Mouse (Mus musculus) ES-CJ7 (cell line): ENCODE results near the gene Shank2.

ENCODE experiments used
- DNase-seq: peaks from one replicate; pipeline ENCODE4 v3.0.0; 2011; ENCODE audit warnings: low read depth, low spot score

The Shank2 gene

DNA sequence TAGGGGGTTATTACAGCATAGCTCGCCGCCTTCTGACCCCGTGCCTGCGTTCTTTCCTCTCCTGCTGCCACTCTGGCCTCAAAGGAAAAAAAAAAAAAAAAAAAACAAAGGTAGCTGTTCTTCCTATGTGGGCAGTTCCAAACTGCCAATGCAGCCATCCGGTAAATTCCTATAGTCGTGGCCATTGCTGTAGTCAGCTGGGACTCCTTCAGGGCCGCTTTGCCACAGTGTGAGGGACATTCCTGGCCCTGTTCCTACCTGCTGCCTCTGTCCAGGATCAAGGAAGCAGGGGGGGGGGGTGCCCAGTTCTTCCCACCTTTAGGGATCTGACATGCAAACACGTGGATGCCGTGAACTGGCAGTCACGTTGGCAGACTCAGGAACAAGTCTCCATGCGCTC is 29.1 kb downstream of the Shank2 start:
- DNase-seq = no peak

DNA sequence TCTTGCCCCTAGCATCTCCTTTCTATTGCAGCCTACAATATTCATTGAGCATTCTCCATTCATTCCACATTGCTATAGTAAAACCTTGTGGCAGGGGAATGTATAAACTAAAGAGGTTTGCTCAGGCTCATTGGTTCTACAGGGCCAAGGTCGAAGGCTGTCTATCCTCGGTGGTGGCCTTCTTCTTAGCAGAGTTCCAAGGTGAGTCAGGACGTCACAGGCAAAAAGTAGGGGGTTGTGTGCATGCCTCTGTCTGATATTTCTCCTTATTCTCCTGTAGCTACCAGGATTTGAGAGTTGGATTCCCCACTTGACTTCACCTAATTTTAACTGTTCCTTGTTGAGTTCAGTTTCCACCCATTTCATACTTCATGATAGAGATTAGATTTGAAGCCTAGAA is 29.9 kb downstream of the Shank2 start:
- DNase-seq = no peak

DNA sequence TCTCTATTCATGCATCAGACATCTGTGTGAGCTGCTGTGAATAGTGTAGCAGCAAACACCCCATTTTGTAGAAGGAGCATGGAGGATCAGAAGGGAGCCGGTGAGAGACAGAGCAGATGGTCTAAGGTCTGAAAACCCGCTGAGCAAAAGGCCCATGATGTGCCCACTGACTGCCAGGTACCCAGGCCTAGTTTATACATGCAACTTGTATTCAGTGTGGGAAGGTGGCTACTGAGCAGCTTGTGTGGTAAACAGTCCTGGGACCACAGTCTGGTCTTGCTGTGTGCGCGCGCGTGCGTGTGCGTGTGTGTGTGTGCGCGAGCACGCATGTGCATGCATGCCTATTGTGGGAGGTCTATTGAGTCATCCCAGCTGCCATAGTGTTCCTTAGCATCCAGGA is 35.8 kb downstream of the Shank2 start:
- DNase-seq = no peak

DNA sequence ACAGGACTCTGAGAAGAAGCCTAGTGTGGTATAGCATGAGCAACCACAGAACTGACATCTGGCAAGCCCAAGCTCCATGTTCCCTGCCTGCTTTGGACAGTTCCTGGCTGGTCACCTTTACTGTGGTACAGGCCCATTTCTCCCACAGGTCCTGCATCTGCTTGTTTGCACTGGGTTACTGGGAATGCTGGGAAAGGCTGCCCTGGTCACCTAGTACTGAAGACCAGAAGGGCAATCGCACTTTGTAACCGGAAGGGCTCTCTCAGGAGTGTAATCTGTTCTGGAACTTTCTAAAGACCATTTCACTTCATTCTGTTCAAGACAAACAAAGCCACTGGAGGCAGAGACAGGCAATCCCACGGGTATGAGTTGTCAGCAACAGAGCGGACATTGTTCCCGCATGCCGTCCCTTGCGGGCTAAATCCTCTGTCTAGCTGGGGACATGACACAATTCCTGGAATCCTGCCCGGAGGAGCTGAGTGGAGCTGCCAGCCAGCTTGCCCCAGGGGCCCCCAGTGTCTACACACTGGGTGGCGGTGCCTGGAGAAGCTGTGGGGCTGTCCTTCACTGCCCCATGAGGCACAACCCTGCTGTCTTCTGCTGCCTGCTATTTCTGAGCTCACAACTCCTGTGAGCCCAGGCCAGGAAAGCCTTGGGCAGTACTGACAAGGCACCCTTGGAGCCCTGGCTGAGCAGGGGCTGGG is 36.4 kb downstream of the Shank2 start:
- no peak for DNase-seq

DNA sequence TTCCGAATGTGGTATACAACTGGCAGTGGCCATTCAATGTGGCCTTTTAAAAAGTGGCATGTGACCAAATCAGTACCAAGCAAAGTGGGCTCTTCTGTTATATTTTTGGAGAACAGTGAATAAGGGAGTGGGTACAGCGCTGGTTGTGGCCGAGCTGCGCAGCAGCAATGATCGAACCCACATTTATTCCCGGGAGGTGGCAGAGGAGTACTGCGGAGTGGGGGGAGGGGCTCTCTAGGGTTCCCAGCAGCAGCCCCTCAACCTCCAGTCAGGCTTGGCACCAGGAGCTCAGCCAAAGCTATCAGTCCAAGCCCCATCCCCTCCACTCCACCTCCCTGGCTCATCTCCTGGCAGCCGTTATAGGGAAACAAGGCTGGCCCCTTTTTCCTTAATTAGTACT is 37.0 kb downstream of the Shank2 start:
- no peak for DNase-seq

DNA sequence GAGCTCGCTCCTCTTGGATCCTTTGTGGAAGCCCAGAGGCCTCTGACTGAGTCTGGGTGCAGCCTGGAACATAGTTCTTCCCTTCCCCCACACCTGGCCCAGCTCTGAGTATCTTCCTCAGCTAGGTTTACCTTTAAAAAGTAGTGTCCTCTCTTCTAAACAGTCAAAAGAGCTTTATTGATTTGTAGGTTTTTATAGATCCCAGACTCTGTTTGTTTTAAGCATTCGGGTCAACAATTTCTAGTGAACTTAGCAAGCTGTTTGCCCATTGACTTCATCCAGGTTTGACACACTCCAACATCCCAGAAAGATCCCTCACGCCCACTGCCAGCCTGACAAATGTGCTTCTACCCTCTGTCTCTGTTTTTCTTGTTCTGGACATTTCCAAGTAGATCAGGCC is 38.6 kb downstream of the Shank2 start:
- DNase-seq = no peak

DNA sequence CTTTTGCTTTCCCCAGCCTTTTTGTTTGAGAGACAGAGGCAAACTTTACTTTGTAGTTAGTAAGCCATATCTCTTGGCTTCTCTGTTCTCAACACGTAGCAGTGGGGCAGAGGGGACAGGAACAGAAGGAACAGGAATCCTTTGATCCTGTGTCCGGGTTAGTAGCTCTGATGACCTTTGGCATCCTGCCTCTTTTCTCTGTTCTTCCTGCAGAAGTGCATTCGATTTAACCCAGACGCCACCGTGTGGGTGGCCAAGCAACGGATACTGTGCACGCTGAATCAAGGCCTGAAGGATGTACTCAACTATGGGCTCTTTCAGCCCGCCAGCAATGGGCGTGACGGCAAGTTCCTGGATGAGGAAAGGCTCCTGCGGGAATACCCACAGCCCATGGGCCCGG is 50.3 kb downstream of the Shank2 start:
- DNase-seq = peak; percentile 47

DNA sequence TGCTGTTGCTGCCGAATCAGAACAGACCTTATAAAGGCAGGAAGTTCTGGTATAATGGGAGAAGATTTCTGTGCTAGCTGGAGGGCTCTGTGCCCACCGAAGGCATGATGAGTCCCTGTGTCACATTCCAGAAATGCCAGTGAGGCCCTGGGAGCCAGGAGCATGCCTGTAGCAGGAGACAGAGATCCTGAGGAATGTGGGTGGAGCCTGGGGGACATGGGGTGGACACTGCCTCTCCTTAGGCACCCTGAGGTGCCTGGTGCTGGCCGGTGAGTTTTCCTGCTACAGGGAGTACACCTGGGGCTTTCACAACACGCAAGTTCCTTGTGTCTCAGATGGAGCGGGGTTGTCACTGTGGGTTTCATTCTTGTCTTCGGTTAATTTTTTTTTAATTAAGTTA is 53.5 kb downstream of the Shank2 start:
- DNase-seq = no peak

DNA sequence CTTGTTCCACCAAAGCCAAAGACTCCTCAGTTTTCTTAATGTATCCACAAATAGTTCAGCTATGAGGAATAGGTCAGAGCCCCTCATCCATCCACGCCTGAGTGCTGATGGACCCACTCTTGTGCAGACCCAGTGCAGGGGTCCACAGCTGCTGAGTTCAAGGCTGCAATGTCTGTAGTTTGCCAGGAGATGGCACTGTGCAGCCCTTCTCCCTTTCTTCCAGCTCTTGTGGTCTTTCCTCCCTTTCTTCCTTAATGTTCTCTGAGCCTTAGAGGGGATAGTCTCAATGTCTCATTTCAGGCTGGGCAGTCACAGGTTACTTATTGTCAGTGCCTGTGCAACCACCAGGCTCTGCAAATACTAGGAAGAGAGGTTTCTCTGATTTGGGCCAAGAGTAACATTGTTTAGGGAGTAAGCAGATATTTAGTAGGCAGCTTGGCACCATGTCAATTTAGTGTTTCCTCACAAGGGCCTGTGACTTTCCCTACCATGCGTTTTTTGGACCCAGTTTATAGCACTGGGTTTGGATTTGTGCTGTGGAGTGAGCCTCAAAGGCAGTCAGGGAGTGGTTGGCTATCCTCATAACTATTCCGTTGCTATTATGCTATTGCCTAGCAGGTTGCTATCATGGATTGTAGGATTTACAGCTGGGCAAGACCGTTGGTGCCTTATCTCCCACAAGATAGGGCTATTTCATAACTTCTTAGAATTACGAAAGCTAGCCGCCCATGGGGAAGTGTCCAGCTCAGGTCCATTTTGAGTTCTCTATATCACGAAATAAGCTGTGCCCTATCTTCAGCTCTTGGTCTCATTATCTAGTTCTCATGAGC is 54.2 kb downstream of the Shank2 start:
- peak; percentile 28 for DNase-seq

DNA sequence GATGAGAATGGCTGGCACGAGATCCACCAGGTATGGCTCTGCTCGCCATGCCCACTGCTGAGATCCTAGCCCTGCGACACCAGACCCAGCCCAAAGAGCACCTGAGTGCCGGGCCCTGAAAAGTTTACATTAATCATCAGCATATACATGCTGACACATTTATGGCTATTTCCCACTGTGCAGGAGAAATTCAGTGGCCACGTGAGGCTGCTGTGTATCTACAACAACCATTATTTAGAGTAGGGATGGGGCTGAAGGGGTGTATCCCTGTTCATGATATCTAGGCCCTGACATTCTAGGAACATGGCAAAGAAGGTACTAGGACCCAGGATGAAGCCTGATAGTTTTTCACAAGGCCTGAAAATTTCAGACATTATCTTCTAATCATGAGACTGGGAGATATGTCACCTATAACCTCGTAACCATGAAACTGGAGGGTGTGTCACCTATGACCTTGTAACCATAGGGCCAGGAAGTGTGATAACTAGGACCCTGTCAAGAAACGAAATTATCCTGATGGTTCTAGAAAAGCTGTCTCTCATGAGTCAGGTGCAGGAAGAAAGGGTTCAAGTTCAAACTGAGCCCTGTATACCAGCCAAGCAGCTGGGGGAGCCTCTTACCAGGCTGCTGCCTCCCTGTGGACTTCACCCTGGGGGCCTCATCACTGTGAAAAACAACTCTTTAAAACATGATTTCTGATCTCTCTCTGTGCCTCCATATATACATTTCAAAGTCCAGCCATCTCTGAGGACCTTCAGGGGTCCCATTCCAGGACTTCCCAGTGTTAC is 68.6 kb downstream of the Shank2 start:
- DNase-seq = no peak

DNA sequence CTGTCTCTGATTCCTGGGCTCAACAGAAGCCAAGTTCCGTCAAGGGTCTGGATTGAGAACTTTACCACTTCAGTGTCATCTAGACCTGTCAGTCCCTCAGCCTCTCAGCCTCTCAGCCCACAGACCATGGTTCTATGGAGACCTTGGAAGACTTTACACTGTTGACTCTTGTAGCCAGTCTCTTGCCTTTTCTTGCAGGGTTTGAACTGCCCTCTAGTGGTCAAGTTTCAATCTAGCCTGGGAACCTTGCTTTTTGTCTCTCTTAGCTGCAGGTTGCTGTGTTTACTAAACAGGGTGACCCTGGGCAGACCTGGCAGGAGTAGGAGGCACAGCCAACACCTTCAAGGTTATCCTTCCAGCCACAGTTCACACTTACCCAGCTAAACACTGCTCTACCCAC is 70.5 kb downstream of the Shank2 start:
- DNase-seq = peak; percentile 62

DNA sequence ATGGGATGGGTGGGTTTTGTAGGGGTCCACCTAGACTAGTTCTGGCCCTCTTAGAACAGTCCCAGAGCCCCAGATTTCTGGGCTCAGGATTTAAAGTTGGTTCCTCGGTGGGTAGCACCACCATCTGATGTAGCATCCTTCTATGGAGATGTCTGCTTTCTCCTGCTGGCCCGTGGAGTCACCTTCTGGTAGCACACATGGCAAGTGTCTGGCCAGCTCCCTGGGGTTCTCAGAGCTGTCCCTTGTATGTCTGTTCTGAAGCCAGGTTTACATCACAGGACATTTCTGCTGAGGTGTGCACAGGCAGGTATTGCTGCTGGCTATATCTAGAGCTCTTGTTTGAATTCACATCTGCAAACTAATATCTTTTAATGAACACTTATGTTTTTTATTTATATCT is 71.1 kb downstream of the Shank2 start:
- no peak for DNase-seq

DNA sequence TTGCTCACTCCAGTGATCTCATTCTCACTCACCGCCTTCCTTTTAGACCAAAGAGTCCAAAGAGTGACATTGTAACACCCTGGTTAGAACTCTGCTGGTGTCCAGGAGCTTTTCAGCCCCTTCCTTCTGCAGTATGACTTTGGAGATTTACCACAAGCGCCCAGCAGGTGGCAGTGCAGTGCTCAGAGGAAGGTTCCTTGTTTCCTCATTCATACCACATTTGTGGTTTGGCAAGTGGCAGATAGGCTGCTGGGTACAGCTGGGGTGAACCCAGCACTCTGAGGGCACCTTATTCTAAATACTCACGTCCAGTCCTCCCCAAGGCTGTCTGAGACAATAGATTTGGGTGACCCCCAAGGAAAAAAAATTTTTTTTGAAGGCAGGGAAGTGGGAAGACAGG is 73.0 kb downstream of the Shank2 start:
- DNase-seq = peak; percentile 64

DNA sequence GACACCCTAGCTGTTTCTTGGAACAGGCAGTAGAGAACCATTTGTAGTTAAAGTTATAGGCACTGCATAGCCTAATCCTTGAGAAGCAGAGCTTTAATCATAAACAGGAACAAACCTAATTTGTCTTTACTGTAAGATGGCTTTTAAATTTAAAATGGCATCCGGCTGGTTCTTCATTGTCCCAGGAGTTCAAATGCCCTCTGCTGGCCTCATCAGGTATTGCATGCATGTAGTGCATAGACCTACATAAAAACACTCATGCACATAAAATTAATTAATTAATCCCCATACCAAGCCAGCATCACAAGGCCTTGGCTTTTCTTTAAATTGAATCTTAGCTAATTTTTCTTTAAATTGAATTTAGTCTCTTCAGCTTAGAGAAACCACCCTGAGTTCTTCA is 76.9 kb downstream of the Shank2 start:
- DNase-seq = no peak

DNA sequence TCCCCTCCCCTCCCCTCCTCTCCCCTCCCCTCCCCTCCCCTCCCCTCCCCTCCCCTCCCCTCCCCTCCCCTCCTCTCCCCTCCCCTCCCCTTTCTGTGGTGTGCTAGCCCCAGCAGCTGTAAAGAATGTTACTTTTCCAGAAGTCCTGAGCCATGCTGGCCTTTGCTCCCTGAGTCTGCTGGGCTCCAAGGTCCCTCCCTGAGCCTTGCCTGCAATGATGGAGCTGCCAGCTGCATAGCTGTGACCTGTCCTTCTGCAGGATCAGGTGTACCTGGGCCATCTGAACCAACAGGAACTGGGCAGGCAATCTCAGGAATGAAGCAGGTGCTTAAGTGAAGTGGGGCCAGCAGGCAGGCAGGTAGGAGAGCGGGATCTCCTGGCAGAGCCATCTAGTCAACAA is 78.1 kb downstream of the Shank2 start:
- DNase-seq = no peak

DNA sequence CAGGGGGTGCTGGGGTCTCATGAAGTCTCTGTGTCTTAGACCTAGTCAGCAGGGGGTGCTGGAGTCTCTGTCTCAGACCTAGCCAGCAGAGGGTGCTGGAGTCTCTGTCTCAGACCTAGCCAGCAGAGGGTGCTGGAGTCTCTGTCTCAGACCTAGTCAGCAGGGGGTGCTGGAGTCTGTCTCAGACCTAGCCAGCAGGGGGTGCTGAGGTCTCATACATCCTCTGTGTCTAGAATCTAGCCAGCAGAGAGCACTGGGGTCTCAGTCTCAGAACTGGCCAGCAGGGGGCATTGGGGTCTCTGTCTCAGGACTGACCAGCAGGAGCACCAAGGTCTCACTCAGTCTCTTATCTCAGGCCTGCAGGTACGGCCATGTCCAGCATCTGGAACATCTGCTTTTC is 79.7 kb downstream of the Shank2 start:
- DNase-seq = peak; percentile 19

DNA sequence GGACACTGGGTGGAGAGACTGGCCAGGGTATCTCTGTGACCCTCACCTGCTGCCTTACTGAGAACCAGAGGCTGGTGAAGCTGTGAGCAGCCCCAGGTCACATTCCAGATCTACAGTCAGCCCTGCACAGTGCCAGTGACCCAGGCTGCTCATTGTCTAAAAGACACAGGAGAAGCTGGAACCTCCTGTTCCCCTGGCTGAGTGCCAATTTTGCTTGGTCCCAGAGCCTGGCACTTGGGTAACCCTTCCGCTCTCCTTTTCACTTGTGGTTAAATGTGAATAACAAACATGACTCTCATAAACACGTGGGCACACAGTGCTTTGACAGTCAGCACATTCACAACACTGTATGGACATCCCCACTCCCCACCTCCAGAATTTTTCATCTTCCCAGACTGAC is 80.2 kb downstream of the Shank2 start:
- no peak for DNase-seq

DNA sequence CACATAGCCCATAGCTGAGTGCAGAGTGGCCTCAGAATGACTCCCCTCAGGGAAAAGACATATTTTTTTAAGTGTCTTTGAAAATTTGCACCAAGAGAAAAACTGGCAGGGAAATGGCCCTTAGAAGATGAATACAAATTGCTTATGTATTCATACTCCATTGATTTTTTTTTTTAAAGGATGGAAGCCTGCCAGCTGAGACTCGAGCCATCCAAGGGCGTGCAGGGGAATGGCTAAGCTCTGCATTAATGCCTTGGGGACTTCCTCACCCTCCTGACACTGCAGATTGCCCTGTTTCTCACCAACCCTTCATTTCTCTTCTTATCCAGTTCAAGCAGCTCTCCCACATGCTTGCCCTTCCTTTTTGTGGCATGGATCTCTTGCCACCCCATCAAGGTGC is 85.5 kb downstream of the Shank2 start:
- DNase-seq = no peak

DNA sequence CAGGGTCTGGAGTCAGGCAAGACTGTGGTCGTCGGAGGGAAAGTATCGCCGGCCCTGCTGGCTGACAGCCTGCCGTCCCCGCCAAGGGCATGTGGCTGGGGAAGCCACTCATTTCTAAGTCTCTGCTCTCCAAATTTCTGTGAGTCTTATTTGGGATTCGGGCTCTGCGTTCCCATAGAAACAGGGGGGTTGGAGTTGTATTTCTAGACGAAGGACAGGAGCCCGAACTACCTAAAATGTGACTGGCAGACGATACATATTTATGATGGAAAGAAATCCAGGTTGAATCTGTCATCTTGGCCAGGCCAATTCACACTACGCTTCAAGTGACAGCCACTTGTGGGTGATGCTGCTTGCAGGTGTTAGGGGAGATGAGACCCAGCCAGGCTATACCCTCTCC is 92.4 kb downstream of the Shank2 start:
- DNase-seq = no peak

DNA sequence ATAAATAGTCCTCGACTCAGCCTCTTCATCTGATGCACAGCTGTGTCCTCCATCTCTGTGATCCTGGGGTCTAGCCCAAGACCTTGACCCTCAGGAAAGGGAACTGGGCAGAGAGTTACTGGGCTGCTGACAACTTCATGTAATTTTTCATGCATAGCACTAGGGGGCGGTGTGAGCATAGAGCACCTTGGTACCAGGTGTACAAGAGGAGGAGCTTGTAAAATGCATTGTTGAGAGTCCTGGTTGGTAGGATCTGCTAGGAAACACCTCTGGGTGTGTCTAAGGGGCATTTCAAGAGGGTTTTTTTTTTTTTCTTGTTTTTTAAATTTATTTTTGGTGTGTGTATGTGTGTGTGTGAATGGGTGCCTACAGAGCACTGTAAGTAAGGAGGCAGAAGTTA is 95.6 kb downstream of the Shank2 start:
- DNase-seq = peak; percentile 83

DNA sequence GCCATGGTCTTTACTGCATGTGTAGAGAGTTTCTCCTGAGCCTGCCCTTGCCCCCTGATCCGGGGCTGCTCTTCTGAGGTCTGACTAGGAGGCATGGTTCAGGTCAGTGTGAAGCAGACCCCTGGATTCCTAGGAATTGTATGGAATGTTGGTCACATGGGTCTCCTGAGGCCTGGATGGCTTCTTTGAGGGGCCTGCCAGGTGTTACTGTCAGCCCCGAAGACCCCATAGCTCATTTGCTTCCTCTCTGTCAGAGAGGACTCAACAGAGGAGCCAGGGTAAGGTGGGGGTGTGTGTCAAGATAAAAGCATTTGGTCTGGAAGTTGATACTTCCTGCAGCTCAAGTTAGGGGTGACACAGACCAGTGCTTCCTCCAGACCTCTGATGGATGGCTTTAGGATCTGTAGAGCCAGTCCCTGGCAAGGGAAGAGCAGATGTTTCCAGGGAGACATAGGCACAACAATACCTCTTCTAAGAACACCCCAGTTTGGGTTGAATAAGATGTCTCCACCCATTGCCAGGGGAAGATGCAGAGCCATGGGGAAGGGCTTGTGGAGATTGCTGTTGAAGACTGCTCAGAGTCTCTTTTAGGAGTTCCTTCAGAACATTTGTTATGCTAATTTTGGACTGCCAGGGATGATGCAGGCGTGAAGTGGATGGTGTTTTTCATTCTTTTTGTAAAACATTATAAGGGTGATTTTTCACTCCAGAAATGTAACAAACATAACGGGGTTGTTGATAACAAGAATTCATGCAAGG is 100.7 kb downstream of the Shank2 start:
- peak; percentile 63 for DNase-seq

DNA sequence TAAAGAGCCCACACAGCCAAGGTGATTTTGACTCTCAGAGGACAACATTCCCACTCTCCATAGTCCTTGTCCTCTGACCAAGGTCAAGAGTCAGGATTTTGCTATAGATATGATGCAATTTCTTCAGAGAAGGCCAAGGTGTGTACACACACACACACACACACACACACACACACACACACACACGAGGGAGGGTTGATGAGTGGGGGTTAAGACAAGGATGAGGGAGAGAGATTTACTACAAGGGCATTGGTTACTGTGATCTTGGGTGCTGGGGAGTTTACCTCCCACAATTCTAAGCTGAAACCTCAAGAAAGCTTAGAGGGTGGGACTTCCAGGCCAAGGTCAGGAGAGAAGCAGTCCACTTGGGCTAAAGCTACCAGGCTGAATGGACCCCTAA is 104.2 kb downstream of the Shank2 start:
- DNase-seq = no peak
